Mouse (Mus musculus): Measurements from ENCODE around the gene Tgfbr2.
"Not testable (repeated sequence)": the region's sequence is repeated elsewhere in the genome, so short reads cannot be mapped to it uniquely, and the experiment has no call there.

The Tgfbr2 gene

DNA sequence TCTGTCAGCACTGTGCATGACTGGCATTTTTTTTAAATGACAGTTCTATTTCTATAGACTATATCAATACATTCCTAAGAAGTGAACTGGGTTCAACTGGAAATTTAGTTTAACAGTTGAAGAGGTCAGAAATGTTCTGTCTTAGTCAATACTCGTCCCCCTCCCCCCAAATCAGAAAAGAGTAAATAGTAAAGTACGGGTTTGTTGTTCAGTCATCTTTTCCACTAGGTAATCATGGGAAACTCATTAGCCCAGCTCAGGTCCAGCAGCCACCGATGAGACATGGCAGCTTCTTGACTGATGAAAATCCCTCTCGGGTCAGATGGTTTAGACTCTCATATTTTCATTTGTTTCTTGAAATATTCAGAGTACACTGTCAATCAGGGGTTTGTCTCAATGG, 99.0 kb downstream of the Tgfbr2 start:
- DNase-seq (ENCODE audit: low spot score in 2 of 2): no peak

DNA sequence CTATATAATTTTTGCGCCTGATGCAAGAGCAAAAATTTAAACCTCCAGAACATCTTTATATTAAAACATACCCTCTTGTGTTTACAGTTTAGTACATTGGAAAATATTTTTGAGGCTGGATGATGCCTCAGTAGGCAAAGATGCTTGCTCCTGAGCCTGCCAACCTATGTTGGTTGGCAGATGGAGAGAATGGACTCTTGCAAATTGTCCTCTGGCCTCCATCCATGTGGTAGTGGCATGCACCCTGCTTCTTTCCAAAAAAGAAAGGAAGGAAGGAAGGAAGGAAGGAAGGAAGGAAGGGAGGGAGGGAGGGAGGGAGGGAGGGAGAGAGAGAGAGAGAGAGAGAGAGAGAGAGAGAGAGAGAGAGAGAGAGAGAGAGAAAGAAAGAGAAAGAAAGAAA, 103.6 kb downstream of the Tgfbr2 start:
- not testable (repeated sequence) for DNase-seq (ENCODE audit: low spot score in 2 of 2)

DNA sequence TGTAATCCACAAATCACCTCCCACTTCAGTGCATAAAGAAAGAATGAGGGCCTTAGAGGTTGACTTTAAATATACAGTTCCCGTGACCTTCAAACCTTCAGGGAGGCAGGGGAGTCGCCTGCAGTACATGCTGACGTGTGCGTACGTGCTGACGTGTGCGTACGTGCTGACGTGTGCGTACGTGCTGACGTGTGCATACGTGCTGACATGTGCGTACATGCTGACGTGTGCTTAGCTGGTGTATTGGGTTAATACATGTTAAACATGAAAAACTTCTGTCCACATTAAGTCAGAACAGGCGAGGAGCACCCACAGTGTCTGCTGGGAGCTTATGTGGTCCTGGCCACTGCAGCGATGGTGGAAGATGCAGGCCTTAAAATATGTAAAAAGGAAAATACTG, 110.4 kb downstream of the Tgfbr2 start:
- DNase-seq (ENCODE audit: low spot score in 2 of 2): no peak

DNA sequence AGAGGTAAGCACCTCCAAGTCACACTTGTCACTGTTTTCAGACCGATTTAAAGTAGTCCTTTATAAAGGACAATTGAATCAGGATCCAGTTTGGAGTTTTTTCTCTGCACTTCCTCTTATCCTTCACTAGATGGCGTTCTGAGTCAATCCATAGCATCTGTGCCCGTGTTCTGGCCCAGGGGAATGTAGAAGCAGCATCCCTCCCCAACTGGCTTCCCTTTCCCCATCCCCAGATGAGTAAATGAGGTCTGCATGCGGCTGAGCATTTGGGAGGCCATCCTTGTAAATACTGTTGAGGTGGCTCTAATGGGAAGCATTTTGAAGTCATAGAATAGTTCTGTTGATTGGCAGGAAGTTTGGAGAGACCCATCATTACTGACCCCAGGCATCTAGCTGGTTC, 114.5 kb downstream of the Tgfbr2 start:
- DNase-seq (ENCODE audit: low spot score in 2 of 2): no peak

DNA sequence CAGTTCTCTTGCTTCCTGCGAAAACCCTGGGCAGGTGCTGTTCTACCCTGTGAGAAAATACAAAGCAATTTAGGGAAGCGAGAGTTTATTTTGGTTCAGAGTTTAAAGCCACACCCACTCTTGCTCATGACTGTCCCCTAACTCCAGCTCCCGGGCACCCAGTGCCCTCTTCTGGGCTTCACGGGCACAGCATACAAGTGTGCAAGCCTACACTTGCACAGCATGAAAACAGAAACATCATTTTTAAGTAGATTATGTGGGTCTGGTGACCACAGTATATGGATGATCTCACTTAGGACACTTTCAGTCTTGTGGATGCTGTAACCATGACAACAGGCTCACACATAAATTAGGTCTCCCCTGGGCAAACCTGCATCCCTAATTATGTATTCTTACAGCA, 116.0 kb downstream of the Tgfbr2 start:
- DNase-seq (ENCODE audit: low spot score in 2 of 2): peak in 1 of 2 experiments; percentile 45

DNA sequence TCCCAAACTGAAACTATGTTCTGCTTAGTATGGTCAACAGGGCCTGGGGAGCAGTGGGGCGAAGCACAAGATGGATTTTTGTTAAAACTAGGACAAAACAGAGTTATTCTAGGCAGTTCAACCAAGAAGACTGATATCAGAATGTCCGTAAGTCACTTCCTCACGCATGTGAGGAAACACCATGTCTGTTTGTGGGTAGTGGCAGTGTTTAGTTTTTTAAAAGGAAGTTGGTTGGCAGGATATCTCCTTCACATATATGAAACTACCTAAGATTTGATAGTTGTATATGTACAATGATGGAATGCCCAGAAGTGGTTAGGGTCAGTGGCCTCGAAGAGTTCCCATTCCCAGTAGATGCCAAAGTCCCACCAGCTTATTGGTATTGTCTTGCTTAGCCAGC, 116.7 kb downstream of the Tgfbr2 start:
- no peak for DNase-seq (ENCODE audit: low spot score in 2 of 2)

DNA sequence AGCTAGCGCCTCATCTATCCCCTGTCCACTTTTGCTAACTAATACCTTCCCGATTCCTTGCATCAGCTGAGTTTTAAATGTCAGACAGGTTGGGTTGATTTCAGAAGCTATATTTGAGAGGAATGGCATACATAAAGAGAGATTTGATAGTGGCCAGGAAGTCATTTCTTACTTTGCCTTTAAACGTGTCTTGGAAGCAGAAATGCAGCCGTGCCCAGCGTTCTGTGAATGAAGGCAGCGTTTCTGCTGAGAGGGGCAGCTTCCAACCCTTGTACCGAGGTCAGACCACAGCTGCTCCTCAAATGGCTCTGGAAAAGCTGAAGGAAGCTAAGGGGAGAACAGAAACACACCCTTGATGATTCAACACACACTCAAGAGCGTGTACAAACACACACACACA, 121.2 kb downstream of the Tgfbr2 start:
- no peak for DNase-seq (ENCODE audit: low spot score in 2 of 2)

DNA sequence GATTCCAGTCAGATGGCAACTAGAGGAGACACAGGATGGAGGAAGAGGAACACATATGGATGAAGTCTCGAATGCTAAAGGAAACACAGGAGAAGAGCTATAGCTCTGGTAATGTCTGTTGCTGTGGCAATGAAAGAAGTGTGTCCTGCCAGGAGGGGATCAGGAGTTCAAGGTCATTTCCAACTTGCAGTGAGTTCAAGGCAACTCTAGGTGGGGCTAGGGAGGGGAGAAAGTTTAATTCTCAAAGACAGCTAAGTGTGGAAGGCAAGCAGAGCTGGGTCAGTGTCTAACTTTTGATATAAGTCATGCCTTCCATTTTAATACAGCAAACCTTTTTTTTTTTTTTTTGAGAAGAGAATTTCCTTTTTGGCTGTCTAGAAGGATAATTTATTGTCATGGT, 125.2 kb downstream of the Tgfbr2 start:
- DNase-seq (ENCODE audit: low spot score in 2 of 2): no peak

DNA sequence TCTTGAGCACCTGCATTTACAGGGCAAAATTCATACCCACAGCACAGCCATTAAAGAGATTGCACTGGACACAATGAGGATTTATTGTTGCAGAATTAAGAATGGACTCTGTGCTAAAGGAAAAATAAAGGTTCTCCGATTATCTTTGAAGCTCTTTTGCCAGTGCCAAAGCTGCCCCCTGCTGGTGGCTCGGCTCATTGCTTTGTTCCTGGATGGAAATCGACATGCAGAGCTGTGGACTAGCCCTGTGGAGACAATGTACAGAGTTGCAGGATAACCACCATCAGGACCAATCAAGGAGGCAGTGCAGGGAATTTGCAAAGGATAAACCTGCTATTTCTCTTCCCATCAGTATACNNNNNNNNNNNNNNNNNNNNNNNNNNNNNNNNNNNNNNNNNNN, 133.4 kb downstream of the Tgfbr2 start:
- peak; percentile 54 to 83 for DNase-seq (ENCODE audit: low spot score in 2 of 2)

DNA sequence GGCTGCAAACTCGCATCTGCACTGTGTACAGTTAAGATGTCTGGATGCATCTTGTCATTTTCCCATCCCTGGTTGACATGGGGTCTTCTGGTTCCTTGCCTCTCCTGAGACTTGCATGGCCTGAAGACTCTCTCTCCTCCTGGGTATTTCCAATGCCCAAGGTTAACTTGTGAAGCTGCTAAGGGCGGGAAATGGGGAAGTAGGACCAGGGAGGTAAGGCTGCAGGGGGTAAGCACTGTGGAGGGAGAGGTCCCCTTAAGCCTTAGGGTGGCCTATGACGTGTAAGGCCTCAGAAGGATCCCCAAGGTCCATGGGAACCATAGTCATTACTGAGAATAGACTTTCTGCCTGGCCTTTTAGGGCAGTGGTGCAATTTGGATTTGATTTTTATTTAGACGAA, 133.8 kb downstream of the Tgfbr2 start:
- no peak for DNase-seq (ENCODE audit: low spot score in 2 of 2)

DNA sequence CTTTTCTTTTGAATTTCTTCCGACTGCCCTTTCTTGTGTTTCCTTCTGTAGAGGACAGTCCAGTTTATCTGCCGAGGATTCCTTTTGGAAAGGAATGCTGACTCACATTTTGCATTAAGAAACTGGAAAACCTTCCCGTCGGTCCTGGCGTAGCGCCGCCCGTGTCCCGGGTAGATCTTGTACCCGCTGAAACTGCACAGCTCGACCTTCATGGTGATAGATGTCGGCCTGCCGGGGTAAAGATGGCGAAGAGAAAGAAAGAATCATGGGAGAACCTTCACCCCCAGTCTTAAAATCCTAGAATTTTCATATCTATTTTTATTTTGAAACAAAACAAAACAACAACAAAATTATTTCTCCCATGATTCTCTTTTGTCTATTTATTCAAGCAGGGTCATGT, 134.3 kb downstream of the Tgfbr2 start:
- not testable (repeated sequence) for DNase-seq (ENCODE audit: low spot score in 2 of 2)

DNA sequence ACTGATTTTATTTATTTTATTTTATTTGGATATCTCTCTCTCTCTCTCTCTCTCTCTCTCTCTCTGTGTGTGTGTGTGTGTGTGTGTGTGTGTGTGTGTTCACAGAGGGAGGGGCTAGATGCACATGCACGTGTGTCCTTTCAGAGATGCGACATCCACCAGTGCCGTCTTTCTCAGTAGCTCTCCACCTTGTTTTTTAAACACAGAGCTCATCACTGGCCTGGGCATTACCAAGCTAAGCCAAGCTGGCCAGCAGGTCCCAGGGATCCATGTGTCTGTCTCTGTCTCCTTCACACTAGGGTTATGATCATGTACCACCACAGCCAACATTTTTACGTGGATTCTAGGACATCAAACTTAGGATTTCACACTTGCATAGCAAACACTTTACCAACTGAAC, 135.2 kb downstream of the Tgfbr2 start:
- DNase-seq (ENCODE audit: low spot score in 2 of 2): no peak

DNA sequence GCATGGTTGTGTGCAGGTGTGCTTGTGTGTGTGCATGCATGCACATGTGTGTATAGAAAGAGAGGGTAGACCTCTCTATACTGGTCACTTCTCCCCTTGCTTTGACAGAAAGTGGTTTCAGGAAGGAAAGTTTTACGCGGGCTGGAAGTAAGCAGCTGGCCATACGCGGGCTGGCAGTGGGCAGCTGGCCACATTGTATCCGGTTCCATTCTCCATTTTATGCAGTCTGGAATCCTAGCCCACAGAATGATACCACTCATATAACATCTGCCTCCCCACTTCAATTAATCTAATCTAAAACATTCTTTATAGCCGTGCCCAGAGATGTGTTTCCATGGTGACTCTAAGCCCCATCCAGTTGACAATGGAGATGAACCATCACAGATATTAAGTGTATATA, 136.9 kb downstream of the Tgfbr2 start:
- DNase-seq (ENCODE audit: low spot score in 2 of 2): no peak

Data from spleen, postnatal 4 days (tissue).